Mouse (Mus musculus) fibroblast of lung, adult 2 months (primary cell): ENCODE data around the gene Slc45a2.
A peak's percentile ranks its signal among the peaks of the same experiment; 100 is the strongest.

Experiments
- DNase-seq: peaks from one replicate; pipeline ENCODE4 v3.0.0-alpha.2; 2011; ENCODE audit warnings: low read depth

The Slc45a2 gene

GRCm38 (mm10) chr15:11004646-11005045 is 4.1 kb downstream of the Slc45a2 start:
- DNase-seq, result no peak

GRCm38 (mm10) chr15:11008756-11009155 is 8.2 kb downstream of the Slc45a2 start:
- peak; percentile 12 for DNase-seq

- DNase-seq, result no peak
Measured at GRCm38 (mm10) chr15:11010976-11011548, 10.5 kb downstream of the Slc45a2 start.

- no peak for DNase-seq
Measured at GRCm38 (mm10) chr15:11014931-11015330, 14.4 kb downstream of the Slc45a2 start.

- no peak for DNase-seq
Measured at GRCm38 (mm10) chr15:11026801-11027561, 26.5 kb downstream of the Slc45a2 start.

GRCm38 (mm10) chr15:11030188-11030587 is 29.7 kb downstream of the Slc45a2 start:
- DNase-seq, result no peak

GRCm38 (mm10) chr15:11035947-11036474 is 35.5 kb downstream of the Slc45a2 start:
- no peak for DNase-seq

GRCm38 (mm10) chr15:11036535-11037375 is 36.2 kb downstream of the Slc45a2 start:
- DNase-seq, result no peak

- no peak for DNase-seq
Measured at GRCm38 (mm10) chr15:11037376-11037695, 36.8 kb downstream of the Slc45a2 start.

- DNase-seq, result no peak
Measured at GRCm38 (mm10) chr15:11037711-11038110, 37.2 kb downstream of the Slc45a2 start, which contains the start of gene Rxfp3. Rxfp3 (minus strand) TSS chr15:11037991.

- DNase-seq, result peak; percentile 56
Measured at GRCm38 (mm10) chr15:11038476-11038875, 38.0 kb downstream of the Slc45a2 start.

GRCm38 (mm10) chr15:11040067-11040466 is 39.5 kb downstream of the Slc45a2 start:
- DNase-seq, result no peak

GRCm38 (mm10) chr15:11041229-11041628 is 40.7 kb downstream of the Slc45a2 start:
- no peak for DNase-seq

GRCm38 (mm10) chr15:11042828-11043227 is 42.3 kb downstream of the Slc45a2 start:
- DNase-seq, result peak; percentile 58

- no peak for DNase-seq
Measured at GRCm38 (mm10) chr15:11053678-11054439, 53.3 kb downstream of the Slc45a2 start.

- no peak for DNase-seq
Measured at GRCm38 (mm10) chr15:11054440-11055080, 54.0 kb downstream of the Slc45a2 start.

- DNase-seq, result no peak
Measured at GRCm38 (mm10) chr15:11062903-11063302, 62.4 kb downstream of the Slc45a2 start.

- DNase-seq, result no peak
Measured at GRCm38 (mm10) chr15:11064160-11064557, 63.6 kb downstream of the Slc45a2 start.

GRCm38 (mm10) chr15:11064558-11065411 is 64.3 kb downstream of the Slc45a2 start, which contains the start of gene Adamts12:
Adamts12 (plus strand) TSS chr15:11064790.
- DNase-seq, result no peak

GRCm38 (mm10) chr15:11065528-11066171 is 65.1 kb downstream of the Slc45a2 start:
- DNase-seq, result no peak
